Mouse (Mus musculus): Measurements from ENCODE around the gene Cd180. TPM values are rescaled to one million over a fixed set of nuclear protein-coding genes. Genes with fewer than 3 reads are reported as not detected.

Gene Cd180
- polyA plus RNA-seq, 1 experiment, result 31.6 TPM

DNA sequence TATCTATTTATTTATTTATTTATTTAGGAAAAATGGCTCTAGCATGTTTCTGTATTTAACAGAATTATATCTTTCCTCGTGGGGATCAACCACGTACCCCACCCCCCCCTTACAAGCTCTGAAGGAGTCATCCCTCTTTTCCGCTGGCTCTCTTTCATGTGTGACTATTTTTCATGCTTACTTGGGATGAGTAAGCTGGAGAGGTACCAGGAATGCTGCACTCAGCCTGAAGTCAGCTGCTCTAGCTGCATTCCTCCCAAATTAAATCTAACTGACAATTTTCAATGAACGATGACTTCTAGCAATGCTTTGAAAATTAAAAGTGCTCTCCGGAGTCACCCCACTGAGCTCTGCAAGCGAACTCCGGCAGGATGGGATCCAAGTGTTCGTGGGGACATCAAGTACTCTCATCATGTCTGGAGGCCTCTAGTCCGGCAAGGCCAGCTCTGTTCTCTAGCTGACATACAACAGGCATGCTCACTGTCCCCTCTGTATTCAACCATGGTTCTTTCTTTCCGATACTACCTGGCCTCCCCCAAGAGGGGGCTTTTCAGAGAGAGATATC is 93.4 kb downstream of the Cd180 start:
- no peak for DNase-seq (ENCODE audit: low read depth in 1 of 2, low spot score in 2 of 2)
- no peaks in the 10 kb centered on the region for H3K27me3 ChIP-seq (ENCODE audit: control insufficient read depth, insufficient read depth, low read length)
- no peak overlapping the region for H3K4me3 ChIP-seq (ENCODE audit: extremely low read depth, insufficient read depth, insufficient read length)
- TF ChIP-seq CTCF (IDR thresholded peaks at IDR 0.05; ENCODE audit: extremely low read depth, insufficient read depth, insufficient read length, insufficient replicate concordance) (no peak), POLR2A (IDR thresholded peaks at IDR 0.05; ENCODE audit: low read depth, low read length) (no peak)
- no peak overlapping the region for H3K27ac ChIP-seq (ENCODE audit: insufficient read depth, low read length)
- 90% methylated on average over 10 of the region's 10 CpGs for WGBS
- no peaks in the 10 kb centered on the region; the same call in 1 of the 2 replicates for H3K4me1 ChIP-seq (ENCODE audit: control insufficient read depth, insufficient read depth, insufficient read length)
- H3K36me3 ChIP-seq (ENCODE audit: control insufficient read depth, insufficient read depth, low read length), result peaks cover 19% of the 10 kb centered on the region

Measured in spleen, adult 2 months (tissue).